Mouse (Mus musculus): ENCODE data around the gene Nr1h2. TPM values are rescaled to one million over a fixed set of nuclear protein-coding genes. Genes with fewer than 3 reads are reported as not detected.
A peak's percentile ranks its signal among the peaks of the same experiment; 100 is the strongest.

The Nr1h2 gene
- polyA plus RNA-seq, 1 experiment from 2014 or later: 51.9 TPM

GRCm38 (mm10) chr7:44593051-44593450 lies 39.3 kb upstream of the Nr1h2 start:
- WGBS (ENCODE audit: insufficient replicate concordance): 6% methylated on average over 15 of the region's 15 CpGs
- H3K27me3 ChIP-seq (replicated peaks): peaks cover 80% of the 10 kb centered on the region
- H3K27ac ChIP-seq: no peak overlapping the region
- no peak overlapping the region for H3K4me3 ChIP-seq
- no peaks in the 10 kb centered on the region for H3K36me3 ChIP-seq
- peaks cover 29% of the 10 kb centered on the region for H3K4me1 ChIP-seq
- H3K9ac ChIP-seq: no peak overlapping the region
- H3K4me2 ChIP-seq: no peak overlapping the region
- H3K9me3 ChIP-seq (replicated peaks): no peaks in the 10 kb centered on the region
- no peak for ATAC-seq

- H3K27me3 ChIP-seq (replicated peaks): peaks cover 95% of the 10 kb centered on the region
- H3K27ac ChIP-seq: no peak overlapping the region
- no peak for ATAC-seq
- no peak overlapping the region for H3K9ac ChIP-seq
- H3K36me3 ChIP-seq: no peaks in the 10 kb centered on the region
- H3K4me1 ChIP-seq: peaks cover 29% of the 10 kb centered on the region
- no peaks in the 10 kb centered on the region for H3K9me3 ChIP-seq (replicated peaks)
- peak overlapping the region; percentile 57 for H3K4me3 ChIP-seq
- 2% methylated on average over 60 of the region's 60 CpGs for WGBS (ENCODE audit: insufficient replicate concordance)
- peak overlapping the region; percentile 88 for H3K4me2 ChIP-seq
Observed at GRCm38 (mm10) chr7:44591348-44592116, 37.8 kb upstream of the Nr1h2 start.

- H3K27me3 ChIP-seq (replicated peaks): peaks cover 98% of the 10 kb centered on the region
- H3K36me3 ChIP-seq: no peaks in the 10 kb centered on the region
- peak; percentile 86 for ATAC-seq
- peak within 1 kb of the TSS; percentile 88 for H3K4me2 ChIP-seq
- peak within 1 kb of the TSS; percentile 44 for H3K9ac ChIP-seq
- no peak within 1 kb of the TSS for H3K27ac ChIP-seq
- H3K4me3 ChIP-seq: peak within 1 kb of the TSS; percentile 57
- 1% methylated on average over 80 of the region's 80 CpGs for WGBS (ENCODE audit: insufficient replicate concordance)
- H3K9me3 ChIP-seq (replicated peaks): no peaks in the 10 kb centered on the region
- H3K4me1 ChIP-seq: peaks cover 29% of the 10 kb centered on the region
Observed at GRCm38 (mm10) chr7:44590402-44591347, 36.9 kb upstream of the Nr1h2 start, which contains the start of gene Kcnc3. Gene Kcnc3 (plus strand): TSS chr7:44590664.

DNA sequence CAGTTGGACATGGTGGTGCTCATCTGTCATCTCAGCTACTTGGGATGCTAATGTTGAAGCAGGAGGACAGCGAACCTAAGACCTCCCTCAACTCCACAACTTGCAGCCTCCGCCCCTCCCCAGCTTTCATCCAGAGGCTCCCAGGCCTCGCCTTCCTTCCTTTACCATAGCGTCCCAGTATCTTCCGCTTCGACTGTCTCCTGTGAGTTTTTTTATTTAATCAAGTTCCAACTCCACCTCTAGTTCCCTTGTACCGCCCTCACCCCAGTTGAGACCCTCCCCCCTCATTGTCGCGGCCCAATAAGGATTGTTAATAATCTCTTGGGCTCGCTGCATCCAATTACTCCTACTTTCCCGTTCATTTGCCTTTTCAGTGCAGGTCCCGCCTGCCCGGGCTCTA lies 36.2 kb upstream of the Nr1h2 start:
- Histone ChIP-seq H3K27me3 (replicated peaks) (peaks cover 100% of the 10 kb centered on the region), H3K36me3 (no peaks in the 10 kb centered on the region), H3K4me2 (peak overlapping the region; percentile 88), H3K9me3 (replicated peaks) (no peaks in the 10 kb centered on the region; the same call in 1 of the 2 replicates), H3K27ac (no peak overlapping the region), H3K4me1 (peaks cover 29% of the 10 kb centered on the region), H3K9ac (no peak overlapping the region; the same call in 1 of the 2 replicates), H3K4me3 (peak overlapping the region; percentile 57; the same call in 1 of the 2 replicates)
- WGBS (ENCODE audit: insufficient replicate concordance): 5% methylated on average over 13 of the region's 13 CpGs
- no peak for ATAC-seq

GRCm38 (mm10) chr7:44589149-44589548 lies 35.4 kb upstream of the Nr1h2 start:
- peaks cover 29% of the 10 kb centered on the region for H3K4me1 ChIP-seq
- H3K4me2 ChIP-seq: peak overlapping the region; percentile 61
- peaks cover 100% of the 10 kb centered on the region for H3K27me3 ChIP-seq (replicated peaks)
- ATAC-seq: no peak
- no peaks in the 10 kb centered on the region; the same call in 1 of the 2 replicates for H3K9me3 ChIP-seq (replicated peaks)
- under 1% methylated on average over 33 of the region's 33 CpGs for WGBS (ENCODE audit: insufficient replicate concordance)
- H3K36me3 ChIP-seq: no peaks in the 10 kb centered on the region
- H3K9ac ChIP-seq: no peak overlapping the region
- peak overlapping the region; percentile 38 for H3K4me3 ChIP-seq
- H3K27ac ChIP-seq: no peak overlapping the region

- H3K27me3 ChIP-seq (replicated peaks): peaks cover 92% of the 10 kb centered on the region
- H3K9ac ChIP-seq: no peak overlapping the region
- no peaks in the 10 kb centered on the region; the same call in 1 of the 2 replicates for H3K9me3 ChIP-seq (replicated peaks)
- peak overlapping the region; percentile 61 for H3K4me2 ChIP-seq
- H3K27ac ChIP-seq: no peak overlapping the region
- no peak overlapping the region for H3K4me3 ChIP-seq
- no peaks in the 10 kb centered on the region for H3K36me3 ChIP-seq
- no peak for ATAC-seq
- peaks cover 29% of the 10 kb centered on the region for H3K4me1 ChIP-seq
- 9% methylated on average over 12 of the region's 12 CpGs for WGBS (ENCODE audit: insufficient replicate concordance)
Observed at GRCm38 (mm10) chr7:44588338-44588737, 34.6 kb upstream of the Nr1h2 start.

- H3K4me3 ChIP-seq: no peak overlapping the region
- H3K4me2 ChIP-seq: no peak overlapping the region
- H3K4me1 ChIP-seq: peaks cover 29% of the 10 kb centered on the region
- H3K27me3 ChIP-seq (replicated peaks): peaks cover 87% of the 10 kb centered on the region
- H3K27ac ChIP-seq: no peak overlapping the region
- ATAC-seq: no peak
- no peaks in the 10 kb centered on the region for H3K36me3 ChIP-seq
- no peak overlapping the region for H3K9ac ChIP-seq
- WGBS (ENCODE audit: insufficient replicate concordance): 28% methylated on average over 6 of the region's 6 CpGs
- no peaks in the 10 kb centered on the region; the same call in 1 of the 2 replicates for H3K9me3 ChIP-seq (replicated peaks)
Observed at GRCm38 (mm10) chr7:44587676-44588075, 33.9 kb upstream of the Nr1h2 start.

- no peaks in the 10 kb centered on the region; the same call in 1 of the 2 replicates for H3K9me3 ChIP-seq (replicated peaks)
- 0 out of 2 replicates have a peak overlapping the region, but pooled peaks have one; percentile 0 for H3K4me3 ChIP-seq
- H3K9ac ChIP-seq: no peak overlapping the region
- no peaks in the 10 kb centered on the region for H3K36me3 ChIP-seq
- under 1% methylated on average over 18 of the region's 18 CpGs for WGBS (ENCODE audit: insufficient replicate concordance)
- peaks cover 87% of the 10 kb centered on the region for H3K27me3 ChIP-seq (replicated peaks)
- no peak overlapping the region for H3K27ac ChIP-seq
- H3K4me1 ChIP-seq: peaks cover 33% of the 10 kb centered on the region
- ATAC-seq: no peak
- H3K4me2 ChIP-seq: peak overlapping the region; percentile 41
Observed at GRCm38 (mm10) chr7:44586930-44587329, 33.2 kb upstream of the Nr1h2 start.

DNA sequence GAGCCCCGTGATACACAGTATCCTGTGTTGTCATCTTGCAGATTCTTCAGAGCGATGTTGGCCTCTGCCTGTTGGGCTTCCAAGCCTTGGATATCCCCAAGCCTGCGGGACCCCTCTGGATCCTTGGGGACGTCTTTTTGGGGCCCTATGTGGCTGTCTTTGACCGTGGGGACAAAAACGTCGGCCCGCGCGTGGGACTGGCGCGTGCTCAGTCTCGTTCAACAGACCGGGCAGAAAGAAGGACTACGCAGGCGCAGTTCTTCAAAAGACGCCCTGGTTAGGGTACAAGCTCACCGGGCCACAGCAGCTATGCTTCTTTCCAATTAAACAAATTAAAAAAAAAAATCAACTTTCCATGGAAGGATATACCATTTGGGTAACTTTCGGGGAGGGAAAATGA lies 32.8 kb upstream of the Nr1h2 start:
- no peaks in the 10 kb centered on the region for H3K36me3 ChIP-seq
- 13% methylated on average over 19 of the region's 19 CpGs for WGBS (ENCODE audit: insufficient replicate concordance)
- ATAC-seq: no peak
- H3K27ac ChIP-seq: no peak overlapping the region
- peak overlapping the region; percentile 41 for H3K4me2 ChIP-seq
- H3K9me3 ChIP-seq (replicated peaks): no peaks in the 10 kb centered on the region; the same call in 1 of the 2 replicates
- H3K9ac ChIP-seq: no peak overlapping the region
- H3K4me1 ChIP-seq: peaks cover 35% of the 10 kb centered on the region
- H3K4me3 ChIP-seq: 0 out of 2 replicates have a peak overlapping the region, but pooled peaks have one; percentile 0
- H3K27me3 ChIP-seq (replicated peaks): peaks cover 87% of the 10 kb centered on the region

GRCm38 (mm10) chr7:44585606-44586005 lies 31.9 kb upstream of the Nr1h2 start:
- no peak for ATAC-seq

DNA sequence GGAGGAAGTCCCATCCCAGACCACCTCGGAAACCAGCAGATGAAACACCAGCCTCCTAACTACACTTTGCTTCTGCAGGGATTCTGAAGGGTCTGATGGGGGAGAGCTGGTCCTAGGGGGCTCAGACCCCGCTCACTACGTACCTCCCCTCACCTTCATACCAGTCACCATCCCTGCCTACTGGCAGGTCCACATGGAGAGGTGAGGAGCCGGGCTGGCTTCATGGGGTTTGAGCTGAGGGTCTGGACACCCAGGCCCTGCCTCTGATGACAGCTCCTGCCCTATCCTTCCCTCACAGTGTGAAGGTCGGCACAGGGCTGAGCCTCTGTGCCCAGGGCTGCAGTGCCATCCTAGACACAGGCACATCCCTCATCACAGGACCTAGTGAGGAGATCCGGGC lies 31.2 kb upstream of the Nr1h2 start:
- Histone ChIP-seq H3K9ac (no peak overlapping the region), H3K27me3 (replicated peaks) (peaks cover 84% of the 10 kb centered on the region), H3K36me3 (no peaks in the 10 kb centered on the region), H3K4me1 (peaks cover 24% of the 10 kb centered on the region), H3K9me3 (replicated peaks) (no peaks in the 10 kb centered on the region; the same call in 1 of the 2 replicates), H3K4me2 (no peak overlapping the region), H3K4me3 (no peak overlapping the region), H3K27ac (no peak overlapping the region)
- ATAC-seq: no peak
- WGBS (ENCODE audit: insufficient replicate concordance): 69% methylated on average over 6 of the region's 6 CpGs

More at GRCm38 (mm10) chr7:44585606-44586005, 31.9 kb upstream of the Nr1h2 start:
- no peaks in the 10 kb centered on the region; the same call in 1 of the 2 replicates for H3K9me3 ChIP-seq (replicated peaks)
- no peak overlapping the region for H3K9ac ChIP-seq
- 72% methylated on average over 6 of the region's 6 CpGs for WGBS (ENCODE audit: insufficient replicate concordance)
- H3K27me3 ChIP-seq (replicated peaks): peaks cover 87% of the 10 kb centered on the region
- H3K27ac ChIP-seq: no peak overlapping the region
- H3K36me3 ChIP-seq: no peaks in the 10 kb centered on the region
- H3K4me3 ChIP-seq: no peak overlapping the region
- peaks cover 28% of the 10 kb centered on the region for H3K4me1 ChIP-seq
- no peak overlapping the region for H3K4me2 ChIP-seq
